Mouse (Mus musculus) ES-E14 (cell line): ENCODE results near the gene Ppm1l. TPM values are rescaled to one million over a fixed set of nuclear protein-coding genes. Genes with fewer than 3 reads are reported as not detected.

ENCODE experiments used
- DNase-seq: peaks from one replicate; pipeline ENCODE4 v3.0.0-alpha.2; 2013; ENCODE audit warnings: low read depth, low spot score
- H3K27ac ChIP-seq: 2 replicates; pipeline ENCODE4 v1.5.1; 2012; ENCODE audit warnings: low read depth, mild to moderate bottlenecking, low read length, moderate library complexity, mixed read lengths; ENCODE audit not compliant: poor library complexity, insufficient read depth, severe bottlenecking
- H3K36me3 ChIP-seq: 2 replicates; pipeline ENCODE4 v1.6.1; 2012; ENCODE audit warnings: mild to moderate bottlenecking, low read length, moderate library complexity, mixed read lengths; ENCODE audit not compliant: control insufficient read depth, poor library complexity, insufficient read depth, severe bottlenecking
- H3K4me1 ChIP-seq, 2 experiments: fragments of 150-350 bp in 1 of 2; sonication (generic) in 1 of 2; 2 replicates each; pipeline ENCODE4 v1.6.1; 2012; ENCODE audit warnings: low read length in 2 of 2, mild to moderate bottlenecking in 1 of 2, mixed read lengths in 1 of 2; ENCODE audit not compliant: control insufficient read depth in 2 of 2, insufficient read depth in 2 of 2, poor library complexity in 1 of 2
- H3K4me3 ChIP-seq, 2 experiments: fragments of 150-350 bp in 1 of 2; sonication (generic) in 1 of 2; 2 replicates each; pipeline ENCODE4 v1.5.1; 2012; ENCODE audit warnings: low read length in 2 of 2, low read depth in 1 of 2, mild to moderate bottlenecking in 1 of 2, mixed read lengths in 1 of 2; ENCODE audit not compliant: insufficient read depth in 1 of 2, poor library complexity in 1 of 2, severe bottlenecking in 1 of 2
- H3K9ac ChIP-seq: 2 replicates; pipeline ENCODE4 v1.6.1; 2012; ENCODE audit warnings: low read depth, mild to moderate bottlenecking, low read length, mixed read lengths; ENCODE audit not compliant: poor library complexity, insufficient read depth, severe bottlenecking
- H3K9me3 ChIP-seq: fragments of 150-350 bp; sonication (generic); 2 replicates; pipeline ENCODE4 v1.6.1; 2012; ENCODE audit warnings: low read depth, mild to moderate bottlenecking, low read length; ENCODE audit not compliant: control insufficient read depth, insufficient read depth
- CHD2 ChIP-seq: IDR thresholded peaks from 2 replicates; pipeline ENCODE4 v1.6.1; 2014; ENCODE audit warnings: mild to moderate bottlenecking, low read depth, low read length, inconsistent platforms
- HCFC1 ChIP-seq: IDR thresholded peaks from 2 replicates; pipeline ENCODE4 v1.6.1; 2012; ENCODE audit warnings: low read length, inconsistent platforms, borderline replicate concordance; ENCODE audit not compliant: insufficient read depth
- MAFK ChIP-seq: IDR thresholded peaks from 2 replicates; pipeline ENCODE4 v1.6.1; 2014; ENCODE audit warnings: mild to moderate bottlenecking, low read depth, low read length, inconsistent platforms; ENCODE audit not compliant: insufficient read depth
- ZC3H11A ChIP-seq: IDR thresholded peaks from 2 replicates; pipeline ENCODE4 v1.6.1; 2012; ENCODE audit warnings: low read depth, mild to moderate bottlenecking, inconsistent platforms, low read length, borderline replicate concordance
- ZNF384 ChIP-seq: IDR thresholded peaks from 2 replicates; pipeline ENCODE4 v1.6.1; 2012; ENCODE audit warnings: low read depth, low read length, inconsistent platforms
- in situ Hi-C, 2 experiments: fragments of 600-800 bp; cut with MboI; formaldehyde crosslinking; loops; one replicate each; pipeline ENCODE4 v1.15.1; 2025; ENCODE audit warnings: low sequenced_read_pairs in 2 of 2, inconsistent platforms in 1 of 2; ENCODE audit not compliant: unreplicated experiment in 2 of 2
- total RNA-seq: library from RNA; depleted of rRNA; stranded (reverse); fragments of 300-350 nt; gene quantifications from 2 replicates; pipeline ENCODE4 v1.2.3, GENCODE M21; 2012

The Ppm1l gene
- total RNA-seq, 1 experiment = 5.6 TPM

DNA sequence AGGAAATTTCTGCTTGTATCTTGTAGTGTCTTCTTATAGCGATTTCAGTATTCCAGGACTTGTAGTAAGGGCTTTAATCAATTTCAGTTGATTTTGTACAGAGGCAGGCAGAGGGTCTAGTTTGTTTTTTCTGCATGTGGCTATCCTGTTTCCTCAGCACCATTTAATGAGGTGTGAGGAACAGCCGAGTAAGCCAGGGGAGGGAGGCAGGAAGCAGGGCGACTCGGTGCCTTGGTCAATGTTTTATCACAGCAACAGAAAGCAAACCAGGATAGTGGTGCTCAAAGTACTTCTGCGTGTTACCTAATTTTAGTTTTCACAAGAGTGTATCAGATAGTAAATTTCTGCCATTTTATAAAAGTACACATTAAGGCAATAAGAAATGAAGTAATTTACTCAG, 13.2 kb downstream of the Ppm1l start:
- Histone ChIP-seq H3K9ac (no peak overlapping the region), H3K27ac (no peak overlapping the region), H3K36me3 (no peaks in the 10 kb centered on the region), H3K4me1 (no peaks in the 10 kb centered on the region), H3K9me3 (no peaks in the 10 kb centered on the region), H3K4me3 (no peak overlapping the region)
- DNase-seq = no peak
- in situ Hi-C loops = no loop called here
- TF ChIP-seq HCFC1 (no peak), CHD2 (no peak), MAFK (no peak), ZC3H11A (no peak), ZNF384 (no peak)

DNA sequence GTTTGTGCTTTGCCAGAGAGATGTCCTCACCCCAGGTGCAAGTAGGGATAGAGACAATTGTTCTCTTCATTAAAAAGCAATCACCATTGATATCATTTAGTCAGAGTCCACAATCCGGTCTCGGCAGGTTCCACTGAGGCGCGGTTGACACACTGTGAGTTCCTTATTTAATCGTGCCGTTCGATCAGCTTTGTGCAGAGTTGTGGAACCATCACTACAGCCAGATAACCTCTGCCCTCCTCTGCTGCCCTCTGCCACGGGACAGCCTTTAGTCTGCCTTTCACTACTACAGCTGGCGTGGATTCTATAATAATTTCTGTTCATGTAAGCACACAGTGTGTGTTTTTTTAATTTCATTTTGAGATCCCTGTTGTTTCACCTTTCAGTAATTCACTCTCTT, 17.2 kb downstream of the Ppm1l start:
- H3K36me3 ChIP-seq = no peaks in the 10 kb centered on the region
- H3K27ac ChIP-seq = no peak overlapping the region
- H3K9ac ChIP-seq = no peak overlapping the region
- in situ Hi-C loops = no loop called here
- H3K4me1 ChIP-seq = peaks cover 0 to 2% of the 10 kb centered on the region in 2 experiments; a peak in 1 of 4 replicates
- H3K9me3 ChIP-seq = no peaks in the 10 kb centered on the region
- TF ChIP-seq MAFK (no peak), ZC3H11A (no peak), CHD2 (no peak), HCFC1 (no peak), ZNF384 (no peak)
- no peak overlapping the region for H3K4me3 ChIP-seq
- no peak for DNase-seq

DNA sequence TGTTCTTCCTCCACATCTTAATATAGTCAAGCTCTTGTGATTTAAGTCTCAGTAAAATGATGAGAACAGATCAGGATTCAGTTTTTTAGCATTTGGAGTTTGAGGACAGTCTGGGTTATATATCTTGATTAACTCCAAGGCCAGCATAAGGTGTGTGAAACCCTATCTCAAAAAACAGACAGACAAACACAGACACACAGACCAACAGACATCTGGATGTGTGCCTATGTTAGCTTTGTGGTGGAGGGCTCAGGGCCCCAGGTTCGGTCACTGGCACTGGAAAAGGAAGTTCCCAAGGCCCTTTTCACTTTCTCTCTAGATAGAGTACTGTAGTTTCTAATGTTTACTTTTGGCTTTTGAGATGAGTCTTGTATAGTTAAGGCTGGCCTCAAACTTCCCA, 23.8 kb downstream of the Ppm1l start:
- Histone ChIP-seq H3K27ac (no peak overlapping the region), H3K36me3 (no peaks in the 10 kb centered on the region), H3K4me1 (peaks cover 0 to 2% of the 10 kb centered on the region in 2 experiments; a peak in 1 of 4 replicates), H3K9ac (no peak overlapping the region), H3K9me3 (no peaks in the 10 kb centered on the region), H3K4me3 (no peak overlapping the region)
- in situ Hi-C loops = no loop called here
- DNase-seq = no peak
- no peak for TF ChIP-seq HCFC1

DNA sequence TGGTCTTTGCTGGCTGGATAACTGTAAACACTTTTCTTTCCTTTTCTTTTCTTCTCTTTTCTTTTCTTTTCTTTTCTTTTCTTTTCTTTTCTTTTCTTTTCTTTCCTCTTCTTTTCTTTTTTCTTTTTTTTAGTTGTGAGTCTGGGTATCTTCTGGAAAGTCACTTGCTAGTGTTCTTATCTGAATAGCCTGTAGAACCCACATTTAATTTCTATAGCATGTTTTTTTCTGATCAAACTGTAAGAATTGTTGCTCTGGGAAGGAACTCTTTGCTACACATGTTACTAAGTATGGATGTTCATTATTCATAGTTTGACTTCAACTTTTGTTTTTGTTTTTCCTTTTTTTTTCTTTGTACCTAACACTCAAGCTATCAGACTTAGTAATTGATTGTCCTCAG, 24.3 kb downstream of the Ppm1l start:
- no peak overlapping the region for H3K9ac ChIP-seq
- TF ChIP-seq HCFC1 (no peak), ZC3H11A (no peak), ZNF384 (no peak), CHD2 (no peak), MAFK (no peak)
- peaks cover 0 to 2% of the 10 kb centered on the region in 2 experiments; a peak in 1 of 4 replicates for H3K4me1 ChIP-seq
- no peaks in the 10 kb centered on the region for H3K36me3 ChIP-seq
- no peak overlapping the region for H3K27ac ChIP-seq
- DNase-seq = no peak
- no peaks in the 10 kb centered on the region for H3K9me3 ChIP-seq
- no peak overlapping the region for H3K4me3 ChIP-seq
- in situ Hi-C loops = no loop called here

DNA sequence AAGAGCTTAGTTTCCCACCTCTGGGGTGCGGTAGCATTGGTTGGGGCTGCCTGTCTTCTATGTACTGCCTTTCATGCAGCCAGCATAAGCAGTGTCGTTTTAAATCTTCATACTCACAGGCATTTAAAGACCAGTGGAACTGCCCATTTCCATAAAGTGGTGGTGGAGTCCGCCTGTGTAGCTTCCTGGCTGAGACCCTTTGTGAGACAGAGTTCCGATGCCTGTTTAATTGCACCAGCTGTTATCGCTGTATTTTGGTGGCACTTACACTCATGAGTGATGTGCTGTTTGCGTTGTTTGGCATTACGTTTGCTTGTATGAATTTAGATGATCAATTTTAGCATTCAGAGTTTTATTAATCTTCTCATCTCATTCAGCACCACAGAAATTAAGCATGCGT, 24.9 kb downstream of the Ppm1l start:
- Histone ChIP-seq H3K4me3 (no peak overlapping the region), H3K9ac (no peak overlapping the region), H3K9me3 (no peaks in the 10 kb centered on the region), H3K4me1 (peaks cover 0 to 2% of the 10 kb centered on the region in 2 experiments; a peak in 1 of 4 replicates), H3K36me3 (no peaks in the 10 kb centered on the region), H3K27ac (no peak overlapping the region)
- in situ Hi-C loops = no loop called here
- no peak for DNase-seq
- no peak for TF ChIP-seq HCFC1
- no peak for TF ChIP-seq ZNF384
- TF ChIP-seq CHD2 = no peak
- TF ChIP-seq MAFK = no peak
- no peak for TF ChIP-seq ZC3H11A
